Mouse (Mus musculus): ENCODE results near the gene Zfp763. TPM values are rescaled to one million over a fixed set of nuclear protein-coding genes. Genes with fewer than 3 reads are reported as not detected.
A peak's percentile ranks its signal among the peaks of the same experiment; 100 is the strongest.
"Not testable (repeated sequence)": the region's sequence is repeated elsewhere in the genome, so short reads cannot be mapped to it uniquely, and the experiment has no call there.

Gene Zfp763
- polyA plus RNA-seq (2012; rRNA removed) = 9.9 and 11.1 TPM in 2 replicates

- DNase-seq (ENCODE audit: extremely low spot score in 1 of 2, low spot score in 1 of 2) = peak; percentile 63 to 87
These were observed at the start of gene Zfp763 for GRCm38 (mm10) chr17:33032900-33033891. TSS of gene Zfp763 (minus strand) at chr17:33033402.

DNA sequence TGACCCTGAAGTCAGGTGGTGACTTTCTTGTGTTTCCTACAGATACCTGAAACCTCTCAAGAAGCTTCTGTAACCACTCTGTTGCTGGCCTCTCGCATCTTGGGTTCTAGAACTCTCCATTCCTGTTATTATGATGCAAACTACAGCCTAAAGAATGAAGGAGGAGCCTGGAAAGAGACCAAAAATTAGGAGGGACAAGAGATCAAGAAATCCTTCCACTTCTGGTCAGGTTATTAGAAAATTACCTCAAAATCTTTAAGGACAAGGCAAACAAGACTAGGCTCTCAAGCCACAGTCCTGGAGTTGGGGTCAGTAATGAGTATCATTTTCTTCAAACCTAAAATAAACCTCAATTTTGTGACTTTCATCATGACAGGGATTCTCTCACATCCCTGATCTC, 34.8 kb upstream of the Zfp763 start, which contains the start of gene 4921501E09Rik:
Gene 4921501E09Rik, minus strand, starts transcription at position 101 of the 400 bp plus-strand sequence.
- no peak for DNase-seq (ENCODE audit: extremely low spot score in 1 of 2, low spot score in 1 of 2)

DNA sequence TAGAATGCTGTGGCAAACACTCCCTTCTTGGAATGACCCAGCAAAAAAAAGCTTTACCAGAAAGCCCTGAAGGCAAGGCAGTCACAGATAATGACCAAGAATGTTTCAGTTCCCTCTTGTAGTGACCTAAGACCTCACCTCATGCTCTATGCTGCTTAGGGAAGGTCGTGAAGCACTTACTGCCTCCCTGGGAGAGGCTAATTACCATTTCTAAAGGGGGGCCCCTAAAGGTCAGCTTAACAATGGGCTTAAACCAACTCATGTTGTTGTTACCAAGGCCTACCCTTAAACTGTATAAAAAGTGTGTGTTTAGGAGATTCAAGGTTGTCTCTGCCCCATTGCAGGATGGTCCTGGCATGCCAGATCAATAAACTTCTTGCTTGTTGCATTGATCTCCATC, 29.8 kb upstream of the Zfp763 start:
- DNase-seq (ENCODE audit: extremely low spot score in 1 of 2, low spot score in 1 of 2) = no peak

DNA sequence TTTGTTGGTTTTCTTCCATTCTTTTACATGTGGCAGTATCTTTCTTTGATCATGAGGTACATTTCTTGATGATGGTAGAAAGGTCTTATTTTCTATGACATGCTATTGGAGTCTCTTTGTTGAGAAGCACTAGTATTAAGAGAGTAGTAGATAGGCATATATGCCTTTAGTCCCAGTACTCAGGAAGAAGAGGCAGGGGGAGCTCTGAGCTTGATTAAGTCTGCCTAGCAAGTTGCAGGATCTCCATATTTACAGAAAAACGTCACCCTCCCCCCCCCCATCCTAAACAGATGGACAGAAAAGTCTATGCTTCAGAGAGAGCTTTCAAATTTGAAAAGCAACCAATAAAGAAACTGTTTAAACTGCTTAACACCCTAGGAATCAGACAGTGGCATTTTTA, 25.6 kb upstream of the Zfp763 start:
- DNase-seq (ENCODE audit: extremely low spot score in 1 of 2, low spot score in 1 of 2) = no peak

DNA sequence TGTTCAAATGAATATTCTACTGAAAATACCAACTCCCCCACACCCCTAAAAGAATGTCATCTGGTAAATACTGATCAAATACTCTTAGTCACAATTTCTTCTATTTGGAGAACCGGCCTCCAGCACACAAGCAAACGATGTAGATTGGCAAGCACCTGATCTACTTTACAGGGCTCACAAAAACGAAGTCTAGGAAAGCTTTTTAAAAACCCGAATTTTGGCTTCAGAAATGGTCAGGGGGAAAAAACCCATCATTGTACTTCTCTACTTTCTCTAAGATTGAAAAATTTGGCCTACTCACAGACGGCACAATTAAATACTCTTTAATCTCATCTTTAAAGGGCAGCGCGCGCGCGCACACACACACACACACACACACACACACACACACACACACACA, 826 bp downstream of the Zfp763 start:
- DNase-seq (ENCODE audit: extremely low spot score in 1 of 2, low spot score in 1 of 2) = no peak

- not testable (repeated sequence) for DNase-seq (ENCODE audit: extremely low spot score in 1 of 2, low spot score in 1 of 2)
These were observed 12.8 kb downstream of the Zfp763 start for GRCm38 (mm10) chr17:33020434-33020833.

- no peak for DNase-seq (ENCODE audit: extremely low spot score in 1 of 2, low spot score in 1 of 2)
These were observed 24.9 kb downstream of the Zfp763 start for GRCm38 (mm10) chr17:33008337-33008736.

DNA sequence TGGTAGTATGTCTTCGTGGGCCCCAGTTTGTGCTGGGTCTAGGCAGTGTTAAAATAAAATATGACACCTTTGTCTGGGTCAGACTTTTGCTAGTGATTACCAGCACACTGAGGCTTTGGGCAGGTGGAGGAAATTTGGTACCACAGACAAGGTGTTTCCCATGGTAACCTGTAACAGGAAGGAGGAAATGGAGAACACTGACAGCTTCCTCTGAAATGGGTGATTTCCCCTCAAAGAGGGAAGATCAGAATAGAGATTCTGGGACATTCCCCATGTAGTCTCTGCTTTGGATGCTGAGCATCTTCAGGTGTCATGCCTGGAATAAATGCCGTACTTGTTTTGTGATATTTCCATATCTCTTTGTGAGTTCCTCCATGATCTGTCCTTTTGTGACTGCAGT, 34.7 kb downstream of the Zfp763 start:
- no peak for DNase-seq (ENCODE audit: extremely low spot score in 1 of 2, low spot score in 1 of 2)

DNA sequence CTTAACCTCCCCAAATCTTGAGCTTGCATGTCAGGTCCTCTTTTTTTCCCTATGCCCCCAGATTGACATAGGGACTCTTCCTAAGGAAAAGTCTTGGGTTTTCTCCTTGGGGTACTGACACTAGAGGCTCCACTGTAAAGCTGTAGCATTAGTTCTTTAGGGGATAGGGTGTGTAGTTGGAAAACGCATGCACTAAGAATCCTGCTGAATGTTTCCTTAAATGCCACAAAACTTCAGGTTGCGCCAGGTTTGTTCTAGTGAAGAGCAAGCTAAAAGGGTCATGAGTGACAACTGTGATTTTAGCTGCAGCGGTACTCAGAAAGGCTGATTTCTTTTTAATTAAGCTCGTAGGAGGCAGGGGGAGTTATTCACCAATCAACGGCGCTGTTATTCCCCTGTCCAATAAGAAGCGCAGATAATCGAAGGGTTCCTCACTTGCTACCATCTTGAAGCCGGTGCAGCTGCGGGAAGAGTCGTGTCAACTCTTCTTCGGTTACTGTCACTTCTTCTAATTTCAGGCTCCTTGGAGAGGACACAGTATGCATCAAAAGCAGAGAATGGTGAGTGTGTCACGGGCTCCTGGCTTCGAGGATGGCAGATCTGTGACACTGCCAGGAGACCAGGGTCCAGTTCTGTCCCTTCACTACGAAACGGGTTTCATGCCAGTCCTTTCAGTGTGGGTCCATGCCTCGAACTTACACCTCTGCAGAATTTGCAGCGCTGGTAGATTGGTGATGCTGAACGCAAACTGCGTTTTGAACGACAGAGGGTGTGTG, 40.3 kb downstream of the Zfp763 start, which contains the start of gene Zfp952:
Gene Zfp952, plus strand, starts transcription at position 431 of the 776 bp plus-strand sequence.
- DNase-seq (ENCODE audit: extremely low spot score in 1 of 2, low spot score in 1 of 2) = peak; percentile 90 to 95

GRCm38 (mm10) chr17:32991965-32992698, 41.1 kb downstream of the Zfp763 start:
- peak in 1 of 2 experiments; percentile 6 for DNase-seq (ENCODE audit: extremely low spot score in 1 of 2, low spot score in 1 of 2)

DNA sequence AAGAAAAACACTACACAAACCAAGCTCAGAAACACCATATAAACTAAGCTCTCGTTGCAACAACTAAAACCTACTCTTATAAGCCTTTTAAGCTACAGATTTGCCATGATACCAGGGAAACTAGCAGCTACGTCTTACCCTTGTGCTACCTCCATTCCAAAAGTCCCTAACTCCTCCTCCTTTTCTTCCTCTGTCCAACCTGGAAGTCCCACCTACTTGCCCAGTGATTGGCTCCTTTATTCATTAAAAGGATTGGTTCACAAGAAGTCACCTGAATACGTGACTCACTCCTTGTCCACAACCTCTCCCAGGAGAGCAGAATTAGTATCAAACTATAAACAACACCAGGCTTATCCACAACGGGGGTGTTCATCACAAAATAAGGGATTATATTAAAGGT, 46.9 kb downstream of the Zfp763 start:
- DNase-seq (ENCODE audit: extremely low spot score in 1 of 2, low spot score in 1 of 2) = no peak

GRCm38 (mm10) chr17:32981361-32981760, 51.8 kb downstream of the Zfp763 start:
- DNase-seq (ENCODE audit: extremely low spot score in 1 of 2, low spot score in 1 of 2) = no peak

Other genes with a start within 250 kb of the Zfp763 start
- gene Zfp871, start 245.1 kb downstream of the Zfp763 start, polyA plus RNA-seq (2012; rRNA removed) = 30.6 and 31.8 TPM in 2 replicates
- 10.1 and 11.5 TPM in 2 replicates for gene Zfp811, start 223.5 kb downstream of the Zfp763 start, polyA plus RNA-seq (2012; rRNA removed)
- gene Zfp799, start 203.1 kb downstream of the Zfp763 start, polyA plus RNA-seq (2012; rRNA removed) = 13.1 and 14.0 TPM in 2 replicates
- 5.7 TPM in 2 replicates for gene Zfp870, start 141.8 kb downstream of the Zfp763 start, polyA plus RNA-seq (2012; rRNA removed)
- gene Cyp4f14, start 116.1 kb downstream of the Zfp763 start, polyA plus RNA-seq (2012; rRNA removed) = 12.2 and 15.1 TPM in 2 replicates
- gene Cyp4f13, start 86.0 kb downstream of the Zfp763 start, polyA plus RNA-seq (2012; rRNA removed) = 36.3 and 42.6 TPM in 2 replicates
- gene Zfp472, start 67.6 kb downstream of the Zfp763 start, polyA plus RNA-seq (2012; rRNA removed) = 3.3 and 4.1 TPM in 2 replicates
- 11.7 and 12.7 TPM in 2 replicates for gene Zfp952, start 40.3 kb downstream of the Zfp763 start, polyA plus RNA-seq (2012; rRNA removed)
- not detected in 2 replicates for gene 4921501E09Rik, start 34.7 kb upstream of the Zfp763 start, polyA plus RNA-seq (2012; rRNA removed)
- gene Zfp563, start 55.9 kb upstream of the Zfp763 start, polyA plus RNA-seq (2012; rRNA removed) = 7.6 and 9.4 TPM in 2 replicates
- gene Morc2b, start 106.3 kb upstream of the Zfp763 start, polyA plus RNA-seq (2012; rRNA removed) = 2.6 and 3.3 TPM in 2 replicates
- gene Olfr55, start 135.0 kb upstream of the Zfp763 start, polyA plus RNA-seq (2012; rRNA removed) = 0.02 and 0.06 TPM in 2 replicates
- 0.15 TPM in 1 of 2 replicates, not detected in the other for gene Olfr239, start 157.9 kb upstream of the Zfp763 start, polyA plus RNA-seq (2012; rRNA removed)
- gene Olfr1564, start 188.3 kb upstream of the Zfp763 start, polyA plus RNA-seq (2012; rRNA removed) = 2.4 TPM in 2 replicates
- 5.5 and 6.2 TPM in 2 replicates for gene Zfp955a, start 221.7 kb upstream of the Zfp763 start, polyA plus RNA-seq (2012; rRNA removed)
- gene Olfr63, start 231.3 kb upstream of the Zfp763 start, polyA plus RNA-seq (2012; rRNA removed) = not detected in 2 replicates